Mouse (Mus musculus) ovary, postnatal 14 days (tissue): ENCODE measurements around the gene Slc27a3.

Source experiments
- DNase-seq: peaks from one replicate; pipeline ENCODE4 v3.0.0; 2022; ENCODE audit warnings: low spot score

Slc27a3 gene

DNA sequence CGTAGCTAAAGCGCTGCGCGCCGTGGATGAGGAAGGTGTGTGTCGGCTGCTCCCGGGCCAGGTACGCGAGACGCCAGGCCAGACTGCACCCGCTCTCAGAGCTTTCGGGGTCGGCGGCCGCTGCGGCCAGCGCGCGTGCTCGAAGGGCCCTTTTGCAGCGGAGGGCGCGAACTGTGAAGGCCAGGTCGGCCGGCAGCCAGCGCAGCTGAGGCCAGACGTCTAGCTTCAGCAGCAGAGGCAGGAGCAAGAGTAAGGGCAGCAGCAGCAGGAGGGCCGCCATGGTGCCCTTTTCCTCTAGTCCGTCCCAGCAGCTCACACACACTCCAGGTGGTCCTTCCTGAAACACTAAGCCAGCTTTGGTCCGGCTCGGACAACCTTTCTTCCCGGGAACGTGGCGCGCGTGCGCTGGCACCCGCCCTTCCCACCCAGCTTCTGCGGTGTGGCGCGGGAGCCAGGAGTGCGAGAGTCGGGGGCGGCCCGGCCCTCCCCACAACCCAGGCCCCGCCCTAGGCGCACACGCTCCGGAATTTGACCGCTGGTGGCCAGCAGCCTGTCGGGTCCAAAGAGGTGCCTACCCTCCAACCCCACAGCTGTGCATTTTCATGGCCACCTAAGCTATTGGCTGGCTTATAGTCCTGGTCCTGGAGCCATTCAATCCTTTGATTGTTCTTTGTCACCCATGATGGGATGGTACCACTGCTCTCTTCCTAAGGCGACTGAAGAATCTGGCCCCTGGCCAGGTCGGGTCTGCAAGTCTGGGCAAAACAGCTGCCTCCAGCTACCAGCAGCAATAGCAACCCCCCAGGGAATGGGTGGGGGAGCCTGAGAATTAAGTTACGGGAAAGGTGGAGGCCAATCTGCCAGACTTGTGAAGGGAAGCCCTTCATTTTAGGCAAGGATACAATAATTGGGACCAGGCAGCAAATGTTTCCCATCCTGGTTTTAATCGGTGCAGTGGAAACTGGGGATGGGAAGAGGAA lies at the start of gene Slc27a3:
TSS of gene Slc27a3 (minus strand) at position 428 of the 980 bp plus-strand sequence.
- DNase-seq: no peak

DNA sequence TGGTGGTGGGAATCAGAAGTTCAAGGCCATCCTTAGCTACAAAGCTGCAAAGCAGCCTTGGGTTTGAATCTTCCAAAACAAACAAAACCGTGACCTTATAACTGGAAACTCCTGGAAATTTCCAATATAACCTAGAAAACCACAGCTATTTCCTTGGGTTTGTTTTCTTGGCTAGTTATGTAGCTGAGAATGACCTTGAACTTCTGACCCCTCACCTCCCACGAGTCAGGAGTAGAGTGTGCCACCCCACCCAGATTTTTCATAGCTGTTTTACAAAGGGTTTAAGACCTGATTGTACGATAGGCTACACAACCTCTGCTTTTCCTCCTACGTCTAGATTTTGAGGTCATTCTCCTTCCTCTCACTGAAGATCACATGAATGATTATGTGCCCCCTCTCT lies 47.4 kb upstream of the Slc27a3 start:
- no peak for DNase-seq

DNA sequence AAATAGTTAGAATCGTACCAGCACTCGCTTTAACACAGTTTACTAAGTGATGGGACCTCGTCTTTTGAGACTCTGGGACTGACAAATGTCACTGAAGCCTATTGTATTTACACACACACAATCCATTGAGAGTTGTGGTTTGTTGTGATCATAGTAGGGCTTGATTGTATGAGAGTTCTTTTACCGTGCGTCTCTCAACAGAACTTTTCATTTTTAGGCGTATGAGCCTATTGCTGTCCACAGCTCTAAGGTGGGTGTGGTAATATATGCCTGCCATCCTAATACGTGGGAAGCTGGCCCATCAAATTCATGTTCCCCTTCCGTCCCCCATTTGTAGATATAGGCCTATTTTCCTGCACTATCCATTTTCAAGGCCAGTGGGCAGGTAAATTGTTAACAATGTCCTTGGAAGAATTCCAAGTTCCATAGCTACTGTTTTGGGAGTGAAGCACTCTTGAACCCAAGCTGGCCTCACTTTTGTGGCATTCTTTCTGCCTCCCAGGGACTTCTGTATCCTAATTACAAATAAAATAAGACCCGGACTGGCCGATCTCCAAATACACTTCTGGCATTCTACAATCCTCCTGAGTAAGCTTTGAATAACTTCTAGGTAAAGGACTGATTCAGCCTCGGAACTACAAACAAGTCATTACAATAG lies 44.5 kb upstream of the Slc27a3 start:
- no peak for DNase-seq

DNA sequence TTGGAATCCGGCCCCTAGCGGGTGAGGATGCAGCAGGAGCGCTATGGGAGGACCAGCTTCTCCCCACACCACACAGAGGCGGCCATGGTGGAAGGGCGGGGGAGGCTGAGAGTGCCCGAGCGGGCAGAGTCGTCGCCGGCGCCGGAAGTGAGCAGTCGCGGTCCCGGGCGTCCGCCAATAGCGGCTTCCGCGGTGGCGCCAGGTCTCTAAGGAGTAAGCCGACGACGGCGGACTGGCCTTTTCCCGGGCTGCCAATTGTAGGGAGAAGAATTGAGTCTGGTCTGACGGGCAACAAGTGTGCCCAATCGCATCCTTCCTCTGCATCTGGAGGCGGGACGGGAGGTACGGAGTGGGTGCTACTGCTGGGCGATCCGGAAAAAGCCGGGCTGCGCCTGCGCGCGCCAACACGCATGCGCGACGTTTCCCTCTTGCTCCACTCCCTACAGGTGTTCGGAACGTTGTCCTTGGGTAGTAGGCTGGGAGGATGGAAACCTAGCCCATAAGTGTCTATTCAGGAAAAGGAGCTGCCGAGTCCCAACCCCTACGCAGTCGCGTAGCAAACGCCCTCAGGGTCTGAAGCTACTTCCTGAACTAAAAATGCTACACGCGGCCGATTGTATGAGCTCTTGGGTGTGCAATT lies 43.8 kb upstream of the Slc27a3 start, which contains the start of gene Ints3:
TSS of gene Ints3 (minus strand) at position 242 of the 640 bp plus-strand sequence.
- peak; percentile 98 for DNase-seq

DNA sequence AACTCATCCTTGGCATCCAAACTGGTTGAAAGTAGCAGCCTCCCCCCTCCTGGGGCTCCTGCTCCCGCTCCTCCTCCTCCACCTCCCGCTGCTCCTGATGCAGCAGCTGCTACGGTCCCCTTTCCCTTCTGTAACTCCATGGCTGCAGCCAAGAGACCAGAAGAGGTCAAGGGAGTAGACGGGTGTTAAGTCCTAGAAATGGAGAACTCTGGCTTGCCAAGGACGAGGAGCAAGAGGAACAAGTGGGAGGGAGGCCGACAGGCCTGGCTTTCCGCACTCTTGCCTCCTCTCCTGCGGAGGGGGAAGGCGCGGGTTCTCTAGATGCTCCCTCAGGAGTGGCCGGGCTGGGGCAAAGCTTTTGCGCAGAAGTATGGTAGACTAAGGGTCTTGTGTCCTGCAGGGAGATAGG lies 43.1 kb upstream of the Slc27a3 start:
- no peak for DNase-seq

DNA sequence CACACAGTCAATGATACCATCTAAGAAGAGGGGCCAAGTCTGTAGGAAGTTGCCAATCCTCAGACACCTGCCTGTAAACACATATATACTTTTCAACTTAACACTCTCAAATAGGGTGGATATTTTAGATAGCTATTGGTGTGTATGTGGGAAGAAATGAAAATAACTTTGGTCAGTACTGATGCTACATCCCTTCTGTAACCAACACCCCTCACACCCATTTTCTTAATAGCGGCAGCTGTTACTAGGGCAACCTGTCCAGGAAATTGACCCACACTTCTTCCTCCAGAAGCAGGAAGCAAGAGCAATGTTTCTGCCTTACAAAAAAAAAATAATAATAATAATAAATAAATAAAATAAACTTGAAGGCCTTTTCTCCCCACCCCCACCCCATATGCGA lies 42.6 kb upstream of the Slc27a3 start:
- DNase-seq: no peak

DNA sequence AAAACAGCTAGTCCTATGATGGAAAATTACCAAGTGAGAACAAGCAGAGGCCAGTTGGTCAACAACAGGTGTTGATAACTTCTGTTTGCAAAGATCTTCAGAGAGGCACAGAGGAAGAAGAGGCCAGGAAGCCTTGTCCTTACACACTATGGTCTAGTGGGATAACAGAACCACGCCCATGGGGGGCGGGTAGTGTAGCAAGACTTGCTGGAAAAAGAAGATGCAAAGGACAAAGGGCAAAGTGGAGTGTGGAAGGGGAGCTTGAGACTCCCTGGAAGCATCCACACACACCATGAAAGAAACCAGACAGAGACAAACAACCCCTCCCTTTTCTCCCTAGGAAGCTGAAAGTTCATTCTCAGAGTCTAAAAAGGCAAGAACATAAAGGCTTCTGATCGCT lies 39.8 kb upstream of the Slc27a3 start:
- DNase-seq: no peak

DNA sequence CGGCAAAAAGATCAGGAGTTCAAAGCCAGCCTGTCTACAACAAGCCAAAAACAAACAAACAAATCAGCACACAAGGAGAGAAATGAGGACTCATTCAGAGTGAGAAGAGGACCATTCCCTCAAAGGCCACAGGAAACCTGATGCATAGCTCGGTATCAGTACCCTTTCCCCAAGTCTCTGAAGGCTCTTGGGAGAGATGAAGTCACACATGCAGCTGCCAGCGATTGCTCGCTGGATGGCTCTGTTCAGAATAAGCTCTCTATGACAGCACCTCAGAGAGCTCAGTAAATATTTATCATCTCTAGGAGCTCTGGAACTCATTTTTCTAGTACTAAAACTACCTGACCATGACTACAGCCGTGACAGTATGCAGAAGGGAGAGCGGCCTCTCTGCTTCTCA lies 38.4 kb upstream of the Slc27a3 start:
- DNase-seq: no peak

DNA sequence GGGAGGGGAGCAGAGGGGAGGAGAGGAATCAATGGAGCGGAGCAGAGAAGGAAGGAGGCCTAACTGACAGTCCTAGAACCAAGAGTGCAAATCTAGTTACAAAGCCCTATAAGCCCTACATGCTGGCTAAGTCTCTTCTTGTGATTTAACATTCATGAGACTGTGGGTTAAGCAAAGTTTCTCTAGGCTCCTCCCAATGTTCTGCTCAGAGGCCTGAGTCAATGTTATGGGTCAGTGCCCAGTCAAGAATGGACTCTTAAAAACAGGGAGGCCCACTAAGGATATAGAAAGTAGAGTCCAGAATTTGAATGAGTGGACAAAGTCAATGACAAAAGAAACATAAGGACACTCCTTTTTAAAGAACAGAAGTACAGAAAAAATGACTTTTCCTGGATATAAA lies 37.8 kb upstream of the Slc27a3 start:
- DNase-seq: no peak

DNA sequence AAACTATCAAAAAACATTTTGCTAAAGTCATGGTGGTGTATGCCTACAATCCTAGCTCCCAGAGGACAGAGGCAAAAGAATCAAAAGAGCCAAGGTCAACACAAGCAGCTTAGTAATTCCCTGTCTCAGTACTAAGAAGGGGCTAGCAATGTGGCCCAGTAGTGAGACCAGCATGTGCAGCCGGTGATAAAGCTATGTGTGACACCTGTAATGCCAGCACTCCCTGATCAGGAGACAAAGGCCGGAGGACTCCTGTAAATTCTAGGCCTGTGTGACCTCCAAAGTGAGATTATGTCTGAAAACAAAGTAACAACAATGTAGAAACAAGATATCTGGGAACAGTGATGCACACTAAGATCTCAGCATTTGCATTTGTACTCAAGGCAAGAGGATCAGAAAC lies 35.8 kb upstream of the Slc27a3 start:
- no peak for DNase-seq

GRCm38 (mm10) chr3:90423549-90423948 lies 33.8 kb upstream of the Slc27a3 start:
- no peak for DNase-seq

DNA sequence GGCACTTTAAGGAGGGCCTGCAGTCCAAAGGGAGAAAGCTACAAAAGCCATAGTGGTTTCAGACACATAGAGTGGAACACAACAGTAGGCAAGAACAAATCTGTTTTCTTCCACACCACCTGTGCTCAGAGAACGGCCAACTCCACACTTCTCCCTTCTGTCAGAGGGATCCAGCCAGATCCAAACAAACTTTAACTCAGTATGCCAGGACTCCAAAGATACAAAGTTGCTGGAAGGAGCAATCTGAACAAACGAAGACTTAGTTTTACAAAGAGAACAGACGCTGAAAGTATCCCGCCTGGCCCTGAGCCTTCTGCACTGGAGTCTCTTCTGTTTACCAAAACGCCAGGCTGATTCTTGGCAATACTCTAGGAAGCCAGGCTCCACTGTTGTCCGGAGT lies 31.0 kb upstream of the Slc27a3 start:
- no peak for DNase-seq

DNA sequence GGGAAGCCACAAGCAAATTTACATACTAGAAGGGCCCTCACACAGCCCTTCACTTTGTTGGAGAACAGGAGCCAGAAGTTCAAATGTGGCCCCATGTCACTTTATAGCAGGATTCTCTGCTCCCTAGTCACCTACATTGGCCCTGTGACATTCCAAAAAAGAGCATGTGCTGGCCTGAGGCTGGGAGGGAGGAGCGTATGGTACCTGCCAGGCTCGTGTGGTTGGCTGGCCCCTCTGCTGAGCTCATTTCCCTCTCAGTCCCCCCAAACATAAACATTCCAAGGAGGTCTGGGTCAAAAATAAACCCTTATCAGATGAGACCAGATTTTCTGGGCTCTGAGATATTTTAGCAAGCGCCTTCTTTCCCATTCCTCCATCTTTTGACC lies 23.3 kb upstream of the Slc27a3 start:
- no peak for DNase-seq

GRCm38 (mm10) chr3:90412312-90413010 lies 22.7 kb upstream of the Slc27a3 start:
- DNase-seq: peak; percentile 75

DNA sequence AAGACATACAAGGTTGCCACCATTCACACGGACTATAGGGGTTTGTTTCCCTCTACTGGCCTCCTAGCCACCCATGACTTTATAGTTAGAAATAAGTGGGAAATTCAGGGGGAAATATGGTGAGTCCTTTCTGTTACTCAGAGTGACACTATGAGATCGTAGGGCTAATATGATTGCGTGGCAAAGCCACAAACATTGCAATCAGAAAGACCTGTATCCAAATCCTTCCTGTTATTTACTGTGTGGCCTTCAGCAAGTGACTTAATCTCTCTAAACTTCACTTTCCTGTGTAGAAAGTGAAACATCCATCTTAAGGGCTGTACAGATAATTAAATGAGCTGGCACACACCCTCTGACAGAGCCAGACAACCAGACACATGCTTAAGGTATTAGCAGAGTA lies 19.0 kb upstream of the Slc27a3 start:
- DNase-seq: no peak

GRCm38 (mm10) chr3:90406414-90406813 lies 16.7 kb upstream of the Slc27a3 start:
- no peak for DNase-seq

DNA sequence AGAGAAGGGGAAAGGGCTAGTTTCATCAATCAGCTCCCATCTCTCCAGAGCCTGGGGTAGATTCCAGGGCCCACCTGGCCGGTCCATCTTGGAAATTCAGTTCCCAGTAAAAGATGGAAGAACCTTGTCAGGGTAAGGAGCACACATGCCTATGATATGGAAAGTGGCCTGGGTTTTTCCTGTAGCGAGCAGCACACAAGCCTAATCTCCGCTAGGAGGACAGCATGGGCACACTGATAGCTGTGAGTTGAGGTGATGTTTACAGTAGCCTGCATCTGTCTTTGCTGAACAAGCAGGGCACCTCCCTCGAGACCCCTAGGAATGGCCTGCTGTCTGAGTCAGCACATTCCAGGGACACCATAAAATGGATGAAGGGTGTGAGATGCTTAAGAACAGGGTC lies 14.9 kb upstream of the Slc27a3 start:
- no peak for DNase-seq

- DNase-seq: no peak
These were observed 14.4 kb upstream of the Slc27a3 start for GRCm38 (mm10) chr3:90404121-90404520.

DNA sequence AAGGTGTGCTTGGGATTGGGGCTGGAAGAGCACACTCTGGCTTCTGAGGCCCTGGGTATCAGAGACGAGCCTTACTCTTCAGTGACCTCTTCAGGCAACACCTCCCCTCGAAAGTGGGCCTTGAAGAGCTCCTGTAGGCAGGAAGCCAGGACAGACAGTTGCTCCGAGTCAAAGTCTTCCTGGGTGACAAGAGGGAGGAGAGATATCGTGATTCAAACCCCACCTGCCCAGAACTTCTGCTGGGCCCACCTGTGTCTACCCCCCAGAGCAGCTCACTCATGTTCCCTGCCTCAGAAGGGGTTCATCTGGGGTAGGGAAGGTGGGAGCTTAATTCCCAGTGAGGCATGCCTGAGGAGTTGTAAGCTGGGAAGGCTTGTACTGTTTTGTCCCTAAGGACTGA lies 11.3 kb upstream of the Slc27a3 start:
- DNase-seq: no peak

- DNase-seq: no peak
These were observed 5.9 kb upstream of the Slc27a3 start for GRCm38 (mm10) chr3:90395629-90396028.

GRCm38 (mm10) chr3:90392661-90393060 lies 2.9 kb upstream of the Slc27a3 start:
- DNase-seq: no peak

DNA sequence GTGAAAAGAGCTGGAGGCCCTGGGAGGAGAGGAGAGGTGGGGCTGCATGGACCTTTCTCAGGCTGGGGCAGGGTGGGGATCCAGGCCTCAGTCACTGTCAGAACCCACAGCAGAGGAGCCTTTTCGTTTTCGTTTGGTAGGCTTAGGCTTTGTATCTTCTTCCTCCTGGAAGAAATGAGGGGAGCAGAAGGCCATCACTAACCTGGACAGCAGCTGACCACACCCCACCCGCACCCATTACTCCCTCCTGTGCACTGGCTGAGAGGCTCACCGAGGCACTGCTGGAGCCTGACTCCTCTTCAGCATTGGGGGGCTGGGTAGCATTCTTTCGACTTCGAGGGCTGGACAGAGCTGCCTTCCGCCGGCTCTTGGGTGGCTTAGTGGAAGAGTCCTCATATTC lies 2.2 kb upstream of the Slc27a3 start:
- DNase-seq: no peak
